Mouse (Mus musculus): ENCODE data around the gene Nhlh2.

The Nhlh2 gene

DNA sequence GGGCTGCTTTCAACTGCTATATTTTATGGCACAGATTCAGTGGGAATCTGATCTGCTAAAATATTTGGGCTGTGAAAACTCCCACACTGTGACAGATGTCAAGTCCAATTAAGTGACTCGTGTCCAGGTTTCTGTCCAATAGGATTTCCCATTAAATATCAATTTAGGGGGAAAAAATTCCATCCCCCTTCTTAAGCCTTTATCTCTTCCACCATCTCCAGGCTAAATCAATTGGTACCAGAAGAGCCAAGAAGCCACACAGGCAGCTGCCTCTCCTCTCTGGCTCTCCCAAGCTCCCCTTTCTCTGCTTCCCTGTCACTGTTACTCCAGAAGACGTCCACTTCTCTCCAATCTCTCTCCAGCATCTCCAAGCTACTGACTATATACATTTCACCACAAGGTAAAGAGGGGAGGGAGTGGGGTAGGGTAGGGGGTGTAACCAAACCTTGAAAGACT lies at the start of gene Nhlh2:
TSS of gene Nhlh2 (plus strand) at position 151 of the 456 bp plus-strand sequence.
- no peak for DNase-seq (ENCODE audit: extremely low read depth, insufficient read length, low spot score)

DNA sequence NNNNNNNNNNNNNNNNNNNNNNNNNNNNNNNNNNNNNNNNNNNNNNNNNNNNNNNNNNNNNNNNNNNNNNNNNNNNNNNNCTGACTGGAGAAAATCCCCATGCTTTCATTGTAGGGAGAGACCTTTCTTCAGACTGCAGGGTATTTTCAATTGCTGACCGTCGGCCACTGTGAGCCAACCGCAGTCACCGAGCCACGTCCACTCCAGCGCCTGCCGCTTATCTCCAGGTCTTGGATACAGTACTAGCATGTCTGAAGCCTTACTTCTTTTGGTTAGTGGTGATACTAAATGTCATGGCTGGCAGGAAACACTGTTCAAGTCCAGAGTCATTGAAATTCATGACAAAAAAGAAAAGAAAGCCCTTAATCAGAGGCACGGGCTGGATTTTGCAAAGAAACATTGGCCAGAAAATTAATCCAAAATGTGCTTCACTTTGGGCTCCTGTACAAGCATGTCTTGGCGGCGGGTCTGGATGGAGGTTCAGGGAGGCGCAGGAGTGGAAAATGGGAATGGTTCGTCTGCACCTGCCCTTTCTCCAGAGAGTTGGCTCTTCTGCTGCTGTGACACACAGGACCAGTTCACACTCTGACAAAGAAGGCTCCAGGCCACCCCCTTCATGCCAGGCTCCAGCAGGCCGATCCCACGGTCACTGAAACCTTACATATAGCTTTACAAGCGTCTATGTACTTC lies 48.6 kb upstream of the Nhlh2 start:
- DNase-seq (ENCODE audit: extremely low read depth, insufficient read length, low spot score) = no peak

DNA sequence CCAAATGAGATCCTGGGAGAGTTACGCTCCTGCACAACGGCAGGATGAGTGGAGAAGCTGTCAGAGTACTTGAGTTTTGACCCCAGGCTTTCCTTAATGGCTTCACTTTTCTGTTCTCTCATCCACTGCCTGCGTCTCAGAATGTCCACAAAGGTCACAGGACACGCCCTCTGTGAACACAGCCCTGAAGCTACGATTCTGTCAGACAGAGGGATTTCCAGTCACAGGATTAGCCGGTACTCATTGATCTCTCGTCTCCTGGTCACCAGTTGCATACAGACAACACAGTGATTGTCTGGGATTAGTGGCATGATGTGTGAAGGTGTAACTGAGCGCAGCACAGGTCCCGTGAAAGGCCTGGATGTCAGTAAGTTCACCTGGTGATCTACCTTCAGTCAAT lies 46.4 kb upstream of the Nhlh2 start:
- no peak for DNase-seq (ENCODE audit: extremely low read depth, insufficient read length, low spot score)

- no peak for DNase-seq (ENCODE audit: extremely low read depth, insufficient read length, low spot score)
These were observed 45.5 kb upstream of the Nhlh2 start for GRCm38 (mm10) chr3:101964352-101964751.

DNA sequence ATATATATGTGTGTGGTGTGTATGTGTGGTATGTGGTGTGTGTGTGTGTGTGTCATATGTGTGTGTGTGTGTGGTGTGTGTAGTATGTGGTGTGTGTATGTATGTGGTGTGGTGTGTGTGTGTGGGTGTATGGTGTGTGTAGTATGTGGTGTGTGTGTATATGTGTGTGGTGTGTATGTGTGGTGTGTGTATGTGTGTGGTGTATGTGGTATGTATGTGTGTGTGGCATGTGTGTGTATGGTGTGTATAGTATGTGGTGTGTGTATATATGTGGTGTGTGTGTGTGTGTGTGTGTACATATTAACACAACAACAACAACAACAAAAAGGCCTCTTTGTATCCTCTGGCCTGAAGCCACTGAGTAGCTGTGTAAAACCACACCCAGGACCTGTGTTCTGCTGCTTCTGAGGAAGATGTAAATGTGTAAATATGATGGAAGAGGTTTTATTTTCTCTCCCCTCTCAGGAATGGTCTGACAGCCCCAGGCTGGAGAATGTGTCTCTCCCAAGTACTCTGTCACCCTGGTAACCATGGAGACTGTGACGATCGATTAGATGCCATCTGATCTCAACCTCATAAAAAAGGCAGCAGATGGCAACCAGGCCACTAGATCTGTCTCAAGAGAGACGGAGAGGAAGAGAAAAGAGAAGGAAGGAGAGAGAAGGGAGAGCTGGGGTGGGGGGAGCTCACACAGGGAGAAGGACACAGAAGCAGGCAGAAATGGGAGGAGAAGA lies 42.9 kb upstream of the Nhlh2 start:
- DNase-seq (ENCODE audit: extremely low read depth, insufficient read length, low spot score) = no peak

GRCm38 (mm10) chr3:101975337-101975736 lies 34.5 kb upstream of the Nhlh2 start:
- no peak for DNase-seq (ENCODE audit: extremely low read depth, insufficient read length, low spot score)

DNA sequence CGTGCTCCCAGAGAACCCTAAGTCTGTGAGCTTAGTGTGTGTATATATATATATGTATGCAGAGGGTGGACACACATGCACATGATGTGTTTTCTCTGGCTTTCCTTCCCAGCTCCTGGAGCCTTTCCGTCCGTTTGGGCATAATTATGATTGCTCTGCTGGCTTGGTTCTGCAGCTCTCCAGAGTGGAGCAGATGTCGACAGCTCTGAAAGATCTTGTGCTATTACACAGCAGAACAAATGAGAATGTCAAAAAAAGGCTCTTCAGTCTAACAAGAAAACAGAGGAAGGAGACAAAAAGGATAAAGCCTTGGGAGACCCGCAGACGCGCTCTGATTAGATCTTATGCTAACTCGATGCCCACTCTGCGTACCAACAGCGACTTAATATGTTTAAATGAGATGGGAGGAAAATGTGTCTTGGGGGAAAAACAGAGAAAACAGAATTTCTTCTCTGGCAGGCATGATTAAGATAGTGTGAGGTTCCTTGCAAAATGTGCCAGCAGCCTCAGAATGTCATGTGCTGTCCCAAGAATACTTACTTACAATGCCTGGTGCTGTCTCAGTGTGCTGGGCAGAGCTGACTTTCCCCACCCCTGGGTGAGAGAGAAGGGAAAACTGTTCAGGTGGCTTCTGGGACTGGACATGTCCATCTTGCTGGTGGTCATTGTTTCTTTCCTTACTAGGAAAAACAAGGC lies 31.4 kb upstream of the Nhlh2 start:
- DNase-seq (ENCODE audit: extremely low read depth, insufficient read length, low spot score) = no peak

- DNase-seq (ENCODE audit: extremely low read depth, insufficient read length, low spot score) = no peak
These were observed 26.0 kb upstream of the Nhlh2 start for GRCm38 (mm10) chr3:101983917-101984316.

DNA sequence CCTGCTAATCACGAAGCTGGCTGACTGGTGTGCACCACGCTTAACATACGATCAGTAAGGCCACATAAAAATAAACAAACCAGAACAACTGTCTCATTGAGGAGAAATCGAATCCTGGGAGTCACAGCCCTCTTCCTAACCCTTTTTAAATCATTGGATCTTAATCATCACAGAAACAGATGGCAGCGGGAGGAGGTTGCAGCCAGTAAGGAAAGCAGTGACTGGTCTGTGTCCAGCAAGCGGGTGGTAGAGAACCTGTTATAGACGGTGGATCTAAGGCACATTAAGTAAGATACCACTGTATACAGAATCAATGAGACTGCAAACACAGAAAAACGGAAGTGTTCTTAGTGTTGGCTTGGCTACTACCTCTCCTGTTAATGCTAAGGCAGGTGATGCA lies 24.2 kb upstream of the Nhlh2 start:
- DNase-seq (ENCODE audit: extremely low read depth, insufficient read length, low spot score) = no peak

- no peak for DNase-seq (ENCODE audit: extremely low read depth, insufficient read length, low spot score)
These were observed 19.7 kb upstream of the Nhlh2 start for GRCm38 (mm10) chr3:101990136-101990535.

- no peak for DNase-seq (ENCODE audit: extremely low read depth, insufficient read length, low spot score)
These were observed 18.8 kb upstream of the Nhlh2 start for GRCm38 (mm10) chr3:101990995-101991516.

DNA sequence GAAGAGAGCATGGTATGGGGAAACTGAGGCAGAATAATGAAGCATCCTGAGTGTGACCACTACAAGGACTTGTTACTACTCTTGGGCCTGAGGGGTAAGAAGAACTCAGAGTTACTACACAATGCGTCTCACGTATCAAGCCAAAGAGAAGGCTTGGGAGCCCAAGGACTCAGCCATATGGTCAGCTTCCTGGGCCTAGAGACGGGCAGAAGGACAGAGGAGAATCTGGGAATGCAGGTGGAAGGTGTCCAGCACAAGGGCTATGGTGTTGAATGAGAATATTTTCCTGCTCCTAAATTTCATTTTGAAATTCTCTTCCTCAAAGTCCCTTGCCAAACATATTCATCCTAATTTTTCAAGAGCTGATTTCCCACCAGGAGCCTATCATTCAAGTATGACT lies 12.0 kb upstream of the Nhlh2 start:
- DNase-seq (ENCODE audit: extremely low read depth, insufficient read length, low spot score) = no peak

DNA sequence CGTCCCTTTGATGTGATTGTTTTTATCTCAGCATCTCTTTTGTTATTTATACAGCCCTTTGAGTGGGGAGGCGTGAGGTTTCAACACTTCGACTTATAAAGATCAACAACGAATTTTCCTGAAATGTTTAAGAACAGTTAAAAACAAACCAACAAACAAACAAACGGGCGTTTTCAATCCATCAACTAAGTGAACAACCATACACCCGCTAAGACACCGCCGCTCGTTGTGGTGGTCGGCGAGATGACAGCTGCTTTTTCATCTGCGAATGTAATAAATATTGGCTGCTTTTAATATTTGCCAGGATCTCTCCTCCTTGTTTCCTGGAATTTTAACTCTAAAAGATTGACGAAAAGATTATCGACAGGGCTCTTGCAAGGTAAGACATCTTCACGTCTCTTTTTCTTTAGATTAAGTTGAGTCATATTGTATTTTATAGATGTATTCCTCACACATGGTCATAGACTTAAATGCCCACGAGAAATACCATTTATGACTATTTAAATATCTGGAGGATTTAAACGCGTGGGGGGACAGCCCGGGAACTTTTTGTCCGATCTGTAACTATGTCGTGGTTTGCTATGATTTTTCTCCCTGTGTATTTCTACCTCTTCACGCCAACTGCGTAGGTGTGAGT lies 923 bp downstream of the Nhlh2 start:
- no peak for DNase-seq (ENCODE audit: extremely low read depth, insufficient read length, low spot score)

DNA sequence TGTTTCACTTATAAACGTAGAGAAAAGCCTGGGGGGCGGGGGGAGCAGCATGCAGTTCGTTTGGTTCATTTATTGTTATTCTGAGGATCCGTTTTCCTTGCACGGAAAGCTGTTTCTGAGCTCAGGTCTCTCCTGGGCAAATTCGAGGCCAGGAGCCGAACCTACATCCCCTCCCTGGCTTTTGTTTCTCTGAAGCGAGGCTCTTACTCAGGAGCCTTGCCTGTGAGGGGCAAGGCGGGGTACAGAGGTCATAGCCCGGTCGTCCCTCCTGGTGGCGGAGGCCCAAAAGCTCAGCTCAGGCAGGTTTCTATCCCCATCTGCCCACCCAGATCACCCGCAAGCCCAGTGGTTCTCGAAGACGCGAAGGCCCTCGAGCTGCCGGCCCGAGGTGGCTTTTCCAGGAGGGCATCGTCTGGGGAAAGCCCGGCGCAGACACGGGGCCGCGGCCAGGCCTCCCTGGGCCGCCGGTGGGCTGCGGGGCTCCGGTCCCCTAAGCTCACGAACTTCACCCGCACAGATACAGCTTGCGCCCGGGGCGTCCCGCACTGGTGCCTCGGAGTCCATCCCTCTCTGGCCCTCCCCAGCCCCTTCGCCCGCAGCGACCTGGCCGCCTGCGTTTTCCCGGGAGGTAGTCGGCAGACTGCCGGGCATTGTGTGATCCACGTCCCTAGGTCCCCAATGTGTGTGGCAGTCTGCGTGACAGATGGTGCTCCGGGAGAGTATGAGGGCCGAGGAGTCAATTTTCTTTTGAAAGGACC lies 1.6 kb downstream of the Nhlh2 start:
- DNase-seq (ENCODE audit: extremely low read depth, insufficient read length, low spot score) = no peak

GRCm38 (mm10) chr3:102012076-102012610 lies 2.3 kb downstream of the Nhlh2 start:
- no peak for DNase-seq (ENCODE audit: extremely low read depth, insufficient read length, low spot score)

- DNase-seq (ENCODE audit: extremely low read depth, insufficient read length, low spot score) = no peak
These were observed 2.8 kb downstream of the Nhlh2 start for GRCm38 (mm10) chr3:102012611-102013211.

GRCm38 (mm10) chr3:102020604-102021003 lies 10.7 kb downstream of the Nhlh2 start:
- DNase-seq (ENCODE audit: extremely low read depth, insufficient read length, low spot score) = no peak

GRCm38 (mm10) chr3:102022721-102023120 lies 12.8 kb downstream of the Nhlh2 start:
- DNase-seq (ENCODE audit: extremely low read depth, insufficient read length, low spot score) = no peak

DNA sequence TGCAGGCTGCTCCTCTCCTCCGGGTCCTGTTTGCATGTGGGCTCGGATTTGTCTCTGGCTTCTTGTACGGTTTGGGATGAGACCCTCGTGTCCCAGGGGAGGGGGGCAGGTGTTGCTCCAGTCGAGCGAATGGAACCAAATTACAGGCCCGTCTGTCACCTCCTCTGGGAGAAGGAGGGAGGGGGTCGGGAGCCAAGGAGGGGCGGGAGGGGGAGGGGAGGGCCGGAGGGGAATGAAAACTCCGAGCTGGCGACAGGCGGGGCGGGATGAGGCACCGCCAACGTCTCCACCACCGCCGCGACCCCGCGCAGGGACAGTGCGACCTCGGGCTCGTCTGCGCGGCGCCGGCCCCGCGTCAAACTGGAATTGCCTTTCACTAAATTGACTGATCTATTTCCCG lies 13.5 kb downstream of the Nhlh2 start:
- no peak for DNase-seq (ENCODE audit: extremely low read depth, insufficient read length, low spot score)

DNA sequence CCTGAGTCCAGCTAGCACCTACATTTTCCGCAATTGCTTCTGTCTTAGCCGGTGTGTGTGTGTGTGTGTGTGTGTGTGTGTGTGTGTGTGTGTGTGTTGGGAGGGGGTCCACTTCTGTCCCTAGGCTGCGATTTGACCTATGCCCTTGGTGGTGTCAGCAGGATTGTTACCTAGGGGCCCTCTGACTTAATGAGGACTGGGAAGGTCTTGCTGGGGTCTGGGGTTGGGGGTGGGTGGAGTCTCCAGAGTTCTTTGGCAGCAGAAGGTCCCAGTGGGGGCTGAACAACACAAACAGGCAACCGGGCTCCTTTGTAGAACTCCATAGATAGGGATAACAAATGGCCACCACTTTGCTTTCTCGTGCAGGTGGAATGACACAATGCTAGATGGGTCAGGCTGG lies 14.0 kb downstream of the Nhlh2 start:
- DNase-seq (ENCODE audit: extremely low read depth, insufficient read length, low spot score) = no peak

All from 3134 (cell line).